ENCODE assay signal across 12 mouse cellular contexts in the genomic region with DNA sequence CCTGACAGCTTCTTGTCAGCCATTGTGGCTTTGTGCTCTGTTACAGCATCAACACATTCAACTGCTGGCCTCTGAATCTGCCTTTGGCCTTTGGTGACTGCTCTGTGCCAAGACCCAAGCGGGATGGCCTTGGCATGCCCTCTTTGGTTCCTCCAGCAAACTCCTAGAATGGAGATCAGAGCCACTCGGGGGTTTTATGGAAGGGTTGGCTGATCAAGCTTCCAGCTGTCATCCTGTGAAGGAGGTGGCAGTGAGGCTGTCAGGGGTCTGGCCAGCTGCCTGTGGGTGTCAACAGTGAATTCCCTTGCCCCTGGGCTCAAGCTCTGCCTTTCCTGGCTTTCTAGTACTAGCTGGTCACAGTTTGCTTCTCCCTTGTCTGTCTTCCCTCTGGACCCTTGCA.
DNase-seq lines count a peak whose midpoint lies in the region; ATAC-seq and TF ChIP-seq lines count a peak whose summit lies in the region.
"Had no signal": no experiment of that assay in that cellular context is flagged by ENCODE, and none has a peak within 500 bp of the region (broad histone marks: within the 10 kb centered on the region; RNA-seq: fewer than 3 reads in every experiment).

No protein-coding gene starts in this region.

- peaks cover 29% of the 10 kb centered on the region for H3K36me3 ChIP-seq in C2C12 (ENCODE audit: control insufficient read depth, insufficient read depth)
- no peaks in the 10 kb centered on the region for H3K36me3 ChIP-seq in limb, embryonic 10.5 days
- H3K36me3 ChIP-seq in kidney, embryonic 16.5 days (ENCODE audit: insufficient read depth, low read length): no peaks in the 10 kb centered on the region

- 43% methylated on average over 2 of the region's 2 CpGs for WGBS in limb, embryonic 10.5 days
- WGBS in kidney, embryonic 16.5 days: 42% methylated on average over 2 of the region's 2 CpGs

- H3K9me3 ChIP-seq in limb, embryonic 10.5 days (replicated peaks): no peaks in the 10 kb centered on the region
- no peaks in the 10 kb centered on the region for H3K9me3 ChIP-seq in kidney, embryonic 16.5 days (ENCODE audit: low read length)

- no peaks in the 10 kb centered on the region for H3K79me3 ChIP-seq in C2C12 (ENCODE audit: low read depth)

- H3K4me2 ChIP-seq in kidney, embryonic 16.5 days (replicated peaks; ENCODE audit: low read depth, low read length): no peak overlapping the region
- H3K4me2 ChIP-seq: midbrain, embryonic 11.5 days had no signal

- no peak for ATAC-seq in monocyte, adult 5-6 weeks (replicated peaks; ENCODE audit: insufficient number of reproducible peaks, low FRiP score, low TSS enrichment, poor library complexity, severe bottlenecking)
- ATAC-seq in kidney, embryonic 16.5 days (ENCODE audit: low FRiP score, low TSS enrichment): no peak
- ATAC-seq: forebrain, embryonic 16.5 days had no signal

- peaks cover 35% of the 10 kb centered on the region for H3K4me1 ChIP-seq in limb, embryonic 10.5 days
- peaks cover 15% of the 10 kb centered on the region; the same call in 1 of the 2 replicates for H3K4me1 ChIP-seq in kidney, embryonic 16.5 days (ENCODE audit: insufficient read depth, low read length)

- H3K27ac ChIP-seq in limb, embryonic 10.5 days: peak overlapping the region; percentile 59; the same call in 1 of the 2 replicates
- H3K27ac ChIP-seq in kidney, embryonic 16.5 days (ENCODE audit: low read length): no peak overlapping the region
- H3K27ac ChIP-seq: kidney, postnatal 0 days had no signal

- DNase-seq in cerebellum, adult 18-20 months: peak; percentile 12 to 15
- DNase-seq in cerebellum, adult 9-10 months: no peak
- peak; percentile 43 for DNase-seq in gastrocnemius, postnatal 25 days
- no peak for DNase-seq in limb, embryonic 10.5 days (ENCODE audit: low spot score)
- DNase-seq in right cerebral cortex, postnatal 14 days: no peak
- DNase-seq: B cell, adult 2 months had no signal

- no peak for TF ChIP-seq CTCF in C2C12 (IDR thresholded peaks at IDR 0.05; ENCODE audit: control insufficient read depth, insufficient read depth, insufficient read length)

- no peak overlapping the region for H3K9ac ChIP-seq in kidney, embryonic 16.5 days (replicated peaks; ENCODE audit: low read length)

- H3ac ChIP-seq in C2C12 (ENCODE audit: control insufficient read depth, insufficient read length, low read depth): no peak overlapping the region

- no peaks in the 10 kb centered on the region for H3K79me2 ChIP-seq in C2C12 (ENCODE audit: control insufficient read depth, insufficient read depth)

- H3K27me3 ChIP-seq in C2C12 (ENCODE audit: control insufficient read depth, insufficient read depth, insufficient read length): no peaks in the 10 kb centered on the region
- H3K27me3 ChIP-seq in limb, embryonic 10.5 days (ENCODE audit: low read depth, poor library complexity, severe bottlenecking): no peaks in the 10 kb centered on the region
- H3K27me3 ChIP-seq in kidney, embryonic 16.5 days (ENCODE audit: insufficient read depth, low read length): no peaks in the 10 kb centered on the region

- no peak overlapping the region for H3K4me3 ChIP-seq in C2C12 (ENCODE audit: insufficient read depth, poor library complexity, severe bottlenecking)
- no peak overlapping the region for H3K4me3 ChIP-seq in limb, embryonic 10.5 days
- no peak overlapping the region for H3K4me3 ChIP-seq in kidney, embryonic 16.5 days (ENCODE audit: low read length)

TF ChIP-seq in C2C12, 6 proteins besides CTCF, POLR2A, EP300 and RAD21:
- no peak for TF ChIP-seq CEBPB (IDR thresholded peaks at IDR 0.05; ENCODE audit: low read depth)
- peak; percentile 35 for TF ChIP-seq MYOD1 (IDR thresholded peaks at IDR 0.05; ENCODE audit: control insufficient read depth, insufficient read length, low read depth)
- no peak for TF ChIP-seq MYOG (IDR thresholded peaks at IDR 0.05; ENCODE audit: control insufficient read depth, extremely low read depth, insufficient read length)
- no peak for TF ChIP-seq FOSL1 (IDR thresholded peaks at IDR 0.05; ENCODE audit: insufficient read depth, low read length, poor library complexity, severe bottlenecking)
- TF ChIP-seq MAX (IDR thresholded peaks at IDR 0.05): no peak
- no peak for TF ChIP-seq USF1 (IDR thresholded peaks at IDR 0.05; ENCODE audit: low read depth)

Comparison
In these comparisons a context has a peak if more than half of its experiments do, and no peak if none do; other contexts are left out.
1. DNase-seq: peak in cerebellum, adult 18-20 months (2 of 2) and gastrocnemius, postnatal 25 days (single experiment); none in cerebellum, adult 9-10 months (single experiment), limb, embryonic 10.5 days (single experiment) and right cerebral cortex, postnatal 14 days (single experiment).